Mouse (Mus musculus) testis, adult 2 months (tissue): ENCODE data around the gene 6820408C15Rik.

ENCODE experiments used
- CTCF ChIP-seq: fragments of 200-500 bp; IDR thresholded peaks from 2 replicates; pipeline ENCODE4 v1.5.1; 2012; ENCODE audit warnings: low read depth, mild to moderate bottlenecking, inconsistent platforms, low read length, moderate library complexity; ENCODE audit not compliant: control insufficient read depth, insufficient read depth, insufficient replicate concordance
- POLR2A ChIP-seq: fragments of 200-500 bp; IDR thresholded peaks from 2 replicates; pipeline ENCODE4 v1.6.1; 2012; ENCODE audit warnings: low read depth, mild to moderate bottlenecking, inconsistent platforms, low read length, moderate library complexity; ENCODE audit not compliant: control insufficient read depth

GRCm38 (mm10) chr2:152470973-152471372 lies 55.6 kb downstream of the 6820408C15Rik start:
- TF ChIP-seq CTCF: no peak
- TF ChIP-seq POLR2A: no peak
